Mouse (Mus musculus): ENCODE results near the gene Samd10. TPM values are rescaled to one million over a fixed set of nuclear protein-coding genes. Genes with fewer than 3 reads are reported as not detected.

Gene Samd10
- polyA plus RNA-seq, 1 experiment from 2014 or later: 29.2 TPM

GRCm38 (mm10) chr2:181567338-181567737, 31.7 kb downstream of the Samd10 start:
- no peak for ATAC-seq (ENCODE audit: low FRiP score, low TSS enrichment)
- Histone ChIP-seq H3K27me3 (ENCODE audit: control insufficient read depth, insufficient read depth, low read length) (no peaks in the 10 kb centered on the region), H3K27ac (ENCODE audit: low read depth, low read length) (no peak overlapping the region), H3K4me2 (replicated peaks; ENCODE audit: low read depth, low read length) (no peak overlapping the region), H3K9ac (ENCODE audit: low read depth, low read length) (no peak overlapping the region), H3K9me3 (ENCODE audit: control insufficient read depth, low read length) (no peaks in the 10 kb centered on the region; the same call in 1 of the 2 replicates), H3K4me1 (ENCODE audit: control insufficient read depth, insufficient read depth, low read length) (no peaks in the 10 kb centered on the region), H3K36me3 (ENCODE audit: control insufficient read depth, insufficient read depth, low read length) (peaks cover 7% of the 10 kb centered on the region; the same call in 1 of the 2 replicates), H3K4me3 (ENCODE audit: low read length) (no peak overlapping the region)
- WGBS: 81% methylated on average over 3 of the region's 3 CpGs

GRCm38 (mm10) chr2:181553772-181554171, 45.2 kb downstream of the Samd10 start:
- H3K27me3 ChIP-seq (ENCODE audit: control insufficient read depth, insufficient read depth, low read length): no peaks in the 10 kb centered on the region
- H3K9ac ChIP-seq (ENCODE audit: low read depth, low read length): no peak overlapping the region
- H3K36me3 ChIP-seq (ENCODE audit: control insufficient read depth, insufficient read depth, low read length): peaks cover 38% of the 10 kb centered on the region
- no peaks in the 10 kb centered on the region for H3K9me3 ChIP-seq (ENCODE audit: control insufficient read depth, low read length)
- no peaks in the 10 kb centered on the region for H3K4me1 ChIP-seq (ENCODE audit: control insufficient read depth, insufficient read depth, low read length)
- no peak overlapping the region for H3K4me2 ChIP-seq (replicated peaks; ENCODE audit: low read depth, low read length)
- H3K4me3 ChIP-seq (ENCODE audit: low read length): no peak overlapping the region
- no peak overlapping the region for H3K27ac ChIP-seq (ENCODE audit: low read depth, low read length)
- ATAC-seq (ENCODE audit: low FRiP score, low TSS enrichment): no peak

GRCm38 (mm10) chr2:181550233-181550632, 48.8 kb downstream of the Samd10 start:
- Histone ChIP-seq H3K27me3 (ENCODE audit: control insufficient read depth, insufficient read depth, low read length) (no peaks in the 10 kb centered on the region), H3K4me2 (replicated peaks; ENCODE audit: low read depth, low read length) (no peak overlapping the region), H3K9me3 (ENCODE audit: control insufficient read depth, low read length) (no peaks in the 10 kb centered on the region), H3K4me3 (ENCODE audit: low read length) (no peak overlapping the region), H3K27ac (ENCODE audit: low read depth, low read length) (no peak overlapping the region), H3K36me3 (ENCODE audit: control insufficient read depth, insufficient read depth, low read length) (peaks cover 63% of the 10 kb centered on the region), H3K4me1 (ENCODE audit: control insufficient read depth, insufficient read depth, low read length) (no peaks in the 10 kb centered on the region), H3K9ac (ENCODE audit: low read depth, low read length) (no peak overlapping the region)
- 94% methylated on average over 2 of the region's 2 CpGs for WGBS
- ATAC-seq (ENCODE audit: low FRiP score, low TSS enrichment): no peak

GRCm38 (mm10) chr2:181548682-181549081, 50.3 kb downstream of the Samd10 start:
- WGBS: 67% methylated on average over 5 of the region's 5 CpGs
- Histone ChIP-seq H3K27me3 (ENCODE audit: control insufficient read depth, insufficient read depth, low read length) (no peaks in the 10 kb centered on the region), H3K4me1 (ENCODE audit: control insufficient read depth, insufficient read depth, low read length) (no peaks in the 10 kb centered on the region), H3K4me2 (replicated peaks; ENCODE audit: low read depth, low read length) (no peak overlapping the region), H3K4me3 (ENCODE audit: low read length) (no peak overlapping the region), H3K9ac (ENCODE audit: low read depth, low read length) (no peak overlapping the region), H3K36me3 (ENCODE audit: control insufficient read depth, insufficient read depth, low read length) (peaks cover 63% of the 10 kb centered on the region), H3K9me3 (ENCODE audit: control insufficient read depth, low read length) (no peaks in the 10 kb centered on the region), H3K27ac (ENCODE audit: low read depth, low read length) (no peak overlapping the region)
- ATAC-seq (ENCODE audit: low FRiP score, low TSS enrichment): peak; percentile 62; the same call in 1 of the 2 replicates

- Histone ChIP-seq H3K4me1 (ENCODE audit: control insufficient read depth, insufficient read depth, low read length) (no peaks in the 10 kb centered on the region), H3K4me2 (replicated peaks; ENCODE audit: low read depth, low read length) (no peak overlapping the region), H3K9ac (ENCODE audit: low read depth, low read length) (no peak overlapping the region), H3K27me3 (ENCODE audit: control insufficient read depth, insufficient read depth, low read length) (no peaks in the 10 kb centered on the region), H3K27ac (ENCODE audit: low read depth, low read length) (no peak overlapping the region), H3K4me3 (ENCODE audit: low read length) (no peak overlapping the region), H3K36me3 (ENCODE audit: control insufficient read depth, insufficient read depth, low read length) (peaks cover 63% of the 10 kb centered on the region), H3K9me3 (ENCODE audit: control insufficient read depth, low read length) (no peaks in the 10 kb centered on the region)
- ATAC-seq (ENCODE audit: low FRiP score, low TSS enrichment): no peak
- 73% methylated on average over 1 of the region's 1 CpGs for WGBS
Measured at GRCm38 (mm10) chr2:181548227-181548626, 50.8 kb downstream of the Samd10 start.

- Histone ChIP-seq H3K9me3 (ENCODE audit: control insufficient read depth, low read length) (no peaks in the 10 kb centered on the region), H3K9ac (ENCODE audit: low read depth, low read length) (no peak overlapping the region), H3K27me3 (ENCODE audit: control insufficient read depth, insufficient read depth, low read length) (no peaks in the 10 kb centered on the region), H3K4me3 (ENCODE audit: low read length) (no peak overlapping the region), H3K4me1 (ENCODE audit: control insufficient read depth, insufficient read depth, low read length) (no peaks in the 10 kb centered on the region), H3K27ac (ENCODE audit: low read depth, low read length) (no peak overlapping the region), H3K4me2 (replicated peaks; ENCODE audit: low read depth, low read length) (no peak overlapping the region), H3K36me3 (ENCODE audit: control insufficient read depth, insufficient read depth, low read length) (peaks cover 48% of the 10 kb centered on the region)
- ATAC-seq (ENCODE audit: low FRiP score, low TSS enrichment): no peak
- 96% methylated on average over 7 of the region's 7 CpGs for whole genome bisulfite sequencing
Measured at GRCm38 (mm10) chr2:181546142-181546541, 52.9 kb downstream of the Samd10 start.

Small RNA genes lying within 50 kb of the gene (microRNA-seq; reads per million reads assigned to microRNA genes)
- not detected for gene Mir7006

Other genes starting within 250 kb of the Samd10 start
- gene Zgpat, start 234.3 kb downstream of the Samd10 start, polyA plus RNA-seq (2014; fragmentation: Nextera tagmentation; extraction: Ambion mirVana): 25.7 and 39.0 TPM in 2 replicates
- 51.5 and 53.9 TPM in 2 replicates for gene Arfrp1, start 233.8 kb downstream of the Samd10 start, polyA plus RNA-seq (2014; fragmentation: Nextera tagmentation; extraction: Ambion mirVana)
- gene Lime1, start 219.1 kb downstream of the Samd10 start, polyA plus RNA-seq (2014; fragmentation: Nextera tagmentation; extraction: Ambion mirVana): 17.3 and 22.1 TPM in 2 replicates
- 13.7 and 26.6 TPM in 2 replicates for gene Zbtb46, start 139.8 kb downstream of the Samd10 start, polyA plus RNA-seq (2014; fragmentation: Nextera tagmentation; extraction: Ambion mirVana)
- 0.14 and 0.19 TPM in 2 replicates for gene Abhd16b, start 106.0 kb downstream of the Samd10 start, polyA plus RNA-seq (2014; fragmentation: Nextera tagmentation; extraction: Ambion mirVana)
- 175 and 184 TPM in 2 replicates for gene Tpd52l2, start 102.1 kb downstream of the Samd10 start, polyA plus RNA-seq (2014; fragmentation: Nextera tagmentation; extraction: Ambion mirVana)
- gene Dnajc5, start 78.7 kb downstream of the Samd10 start, polyA plus RNA-seq (2014; fragmentation: Nextera tagmentation; extraction: Ambion mirVana): 41.5 and 82.2 TPM in 2 replicates
- gene Uckl1, start 14.3 kb downstream of the Samd10 start, polyA plus RNA-seq (2014; fragmentation: Nextera tagmentation; extraction: Ambion mirVana): 45.3 and 49.4 TPM in 2 replicates
- 64.5 and 64.8 TPM in 2 replicates for gene Prpf6, start 7.3 kb downstream of the Samd10 start, polyA plus RNA-seq (2014; fragmentation: Nextera tagmentation; extraction: Ambion mirVana)
- 28.5 and 50.6 TPM in 2 replicates for gene Zfp512b, start 6.4 kb downstream of the Samd10 start, polyA plus RNA-seq (2014; fragmentation: Nextera tagmentation; extraction: Ambion mirVana)
- gene Gm29797, start 57.8 kb upstream of the Samd10 start, polyA plus RNA-seq (2014; fragmentation: Nextera tagmentation; extraction: Ambion mirVana): 0.63 TPM in 1 of 2 replicates, not detected in the other
- gene Sox18, start 72.4 kb upstream of the Samd10 start, polyA plus RNA-seq (2014; fragmentation: Nextera tagmentation; extraction: Ambion mirVana): 36.8 and 40.5 TPM in 2 replicates
- gene Tcea2, start 81.1 kb upstream of the Samd10 start, polyA plus RNA-seq (2014; fragmentation: Nextera tagmentation; extraction: Ambion mirVana): 24.5 and 24.8 TPM in 2 replicates
- 70.8 and 71.9 TPM in 2 replicates for gene Rgs19, start 94.8 kb upstream of the Samd10 start, polyA plus RNA-seq (2014; fragmentation: Nextera tagmentation; extraction: Ambion mirVana)
- not detected in 2 replicates for gene Lkaaear1, start 99.2 kb upstream of the Samd10 start, polyA plus RNA-seq (2014; fragmentation: Nextera tagmentation; extraction: Ambion mirVana)
- 0.09 and 0.53 TPM in 2 replicates for gene Oprl1, start 115.8 kb upstream of the Samd10 start, polyA plus RNA-seq (2014; fragmentation: Nextera tagmentation; extraction: Ambion mirVana)
- gene Myt1, start 164.1 kb upstream of the Samd10 start, polyA plus RNA-seq (2014; fragmentation: Nextera tagmentation; extraction: Ambion mirVana): not detected in 2 replicates
- 19.9 and 30.0 TPM in 2 replicates for gene Pcmtd2, start 238.6 kb upstream of the Samd10 start, polyA plus RNA-seq (2014; fragmentation: Nextera tagmentation; extraction: Ambion mirVana)